Mouse (Mus musculus): ENCODE data around the gene Rpl39.

Rpl39 gene

GRCm38 (mm10) chrX:37063902-37064301, 21.3 kb downstream of the Rpl39 start:
- no peak for DNase-seq

GRCm38 (mm10) chrX:37048890-37049823, 36.0 kb downstream of the Rpl39 start:
- no peak for DNase-seq

GRCm38 (mm10) chrX:37048066-37048889, 36.9 kb downstream of the Rpl39 start, which contains the start of gene Sowahd:
Gene Sowahd, plus strand, starts transcription at chrX:37048845.
- DNase-seq: no peak

GRCm38 (mm10) chrX:37042726-37043125, 42.5 kb downstream of the Rpl39 start:
- DNase-seq: no peak
